Mouse (Mus musculus) intestine, embryonic 14.5 days (tissue): ENCODE results near the gene Manbal. TPM values are rescaled to one million over a fixed set of nuclear protein-coding genes. Genes with fewer than 3 reads are reported as not detected.

ENCODE experiments used
- ATAC-seq: fragments of 200-750 bp; cut with Nextera tagmentation; replicated peaks from 2 replicates; pipeline ENCODE4 v1.8.0; 2017; ENCODE audit warnings: low read depth, moderate number of reproducible peaks, moderate TSS enrichment, moderate library complexity; ENCODE audit not compliant: low FRiP score, low TSS enrichment
- DNase-seq: peaks from one replicate; pipeline ENCODE4 v3.0.0-alpha.2; 2018; ENCODE audit warnings: low spot score
- H3K27ac ChIP-seq: fragments of 300-500 bp; sonication (generic); 2 replicates; pipeline ENCODE4 v1.5.1; 2014; ENCODE audit warnings: low read depth, mild to moderate bottlenecking, control low read depth
- H3K27me3 ChIP-seq: fragments of 300-500 bp; sonication (generic); replicated peaks from 2 replicates; pipeline ENCODE4 v1.6.1; 2014; ENCODE audit warnings: low read length, control low read depth; ENCODE audit not compliant: control insufficient read depth, insufficient read depth
- H3K36me3 ChIP-seq: fragments of 300-500 bp; sonication (generic); 2 replicates; pipeline ENCODE4 v1.6.1; 2014; ENCODE audit warnings: low read length, control low read depth; ENCODE audit not compliant: control insufficient read depth, insufficient read depth
- H3K4me1 ChIP-seq: fragments of 300-500 bp; sonication (generic); replicated peaks from 2 replicates; pipeline ENCODE4 v1.6.1; 2014; ENCODE audit warnings: low read length, control low read depth, mixed read lengths; ENCODE audit not compliant: control insufficient read depth, insufficient read depth
- H3K4me2 ChIP-seq: fragments of 300-500 bp; sonication (generic); 2 replicates; pipeline ENCODE4 v1.6.1; 2014; ENCODE audit warnings: low read length
- H3K4me3 ChIP-seq: fragments of 300-500 bp; sonication (generic); 2 replicates; pipeline ENCODE4 v1.5.1; 2014; ENCODE audit warnings: low read depth, low read length, control low read depth, mixed read lengths
- H3K9ac ChIP-seq: fragments of 300-500 bp; sonication (generic); 2 replicates; pipeline ENCODE4 v1.6.1; 2014; ENCODE audit warnings: mild to moderate bottlenecking, low read length
- H3K9me3 ChIP-seq: fragments of 300-500 bp; sonication (generic); 2 replicates; pipeline ENCODE4 v1.6.1; 2016; ENCODE audit warnings: low read length, control low read depth; ENCODE audit not compliant: control insufficient read depth
- WGBS: fragments of 180-500 bp; shearing (Covaris S2); extraction: QIAGEN DNeasy Blood & Tissue Kit; methylation state at CpG from one replicate; pipeline ENCODE4 v1.1.7; 2014; 5-methylcytosine and 5-hydroxymethylcytosine counted together
- polyA plus RNA-seq: library from polyadenylated mRNA; unstranded; fragments of >200 nt; fragmentation: Nextera tagmentation; extraction: Ambion mirVana; gene quantifications from 2 replicates; pipeline ENCODE4 v1.2.1, GENCODE M21; 2014

The Manbal gene
- polyA plus RNA-seq, 1 experiment from 2014 or later = 43.3 TPM

GRCm38 (mm10) chr2:157428351-157429139, 61.2 kb downstream of the Manbal start:
- 85% methylated on average over 13 of the region's 13 CpGs for WGBS
- ATAC-seq (no peak), DNase-seq (no peak)
- Histone ChIP-seq H3K9ac (no peak overlapping the region), H3K9me3 (no peaks in the 10 kb centered on the region), H3K27me3 (no peaks in the 10 kb centered on the region), H3K27ac (no peak overlapping the region), H3K4me1 (peaks cover 60% of the 10 kb centered on the region), H3K4me2 (no peak overlapping the region), H3K36me3 (peaks cover 34% of the 10 kb centered on the region), H3K4me3 (no peak overlapping the region)

GRCm38 (mm10) chr2:157429735-157430134, 62.3 kb downstream of the Manbal start:
- H3K9ac ChIP-seq = no peak overlapping the region
- no peak for DNase-seq
- no peak overlapping the region for H3K4me3 ChIP-seq
- no peaks in the 10 kb centered on the region for H3K9me3 ChIP-seq
- no peak for ATAC-seq
- H3K27ac ChIP-seq = no peak overlapping the region
- no peaks in the 10 kb centered on the region for H3K27me3 ChIP-seq
- peaks cover 70% of the 10 kb centered on the region for H3K4me1 ChIP-seq
- peaks cover 34% of the 10 kb centered on the region for H3K36me3 ChIP-seq
- H3K4me2 ChIP-seq = no peak overlapping the region
- 79% methylated on average over 7 of the region's 7 CpGs for WGBS

DNA sequence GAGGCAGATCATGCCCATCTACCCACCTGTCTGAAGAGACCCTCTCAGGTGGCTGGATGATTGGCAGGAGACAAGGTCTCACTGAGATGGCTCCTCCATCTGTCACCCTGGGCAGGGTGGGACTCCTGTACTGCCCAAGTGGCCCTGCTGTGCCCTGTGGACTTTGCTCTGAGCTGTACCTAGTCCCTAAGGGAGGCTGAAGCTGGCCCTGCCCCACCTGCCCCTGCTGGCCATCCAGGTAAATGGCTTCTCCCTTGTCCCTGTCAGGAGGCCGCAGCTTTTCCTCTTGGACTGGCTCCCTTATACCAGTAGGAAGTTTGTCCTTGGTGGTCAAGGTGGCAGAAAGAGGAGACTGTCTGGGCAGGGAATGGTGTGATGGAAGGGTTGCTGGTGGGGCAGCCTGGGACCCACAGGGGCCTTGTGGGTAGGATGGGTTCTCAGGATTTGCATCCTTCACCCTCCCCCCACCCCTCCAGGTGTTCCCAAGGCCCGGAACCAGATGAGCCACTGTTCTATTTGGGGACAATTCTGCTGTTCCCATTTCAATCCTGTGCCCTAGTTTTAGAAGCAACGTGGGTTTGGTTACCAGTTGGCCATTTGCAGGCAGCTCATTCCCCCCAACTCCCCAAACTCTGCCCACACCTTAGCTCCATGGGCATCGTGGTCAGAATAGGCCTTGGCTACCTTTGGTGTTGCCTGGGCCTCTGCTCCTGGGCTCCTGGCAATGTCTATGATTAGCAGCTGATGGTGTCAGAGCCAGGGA, 63.5 kb downstream of the Manbal start:
- Histone ChIP-seq H3K27me3 (no peaks in the 10 kb centered on the region), H3K36me3 (peaks cover 34% of the 10 kb centered on the region), H3K9ac (no peak overlapping the region), H3K27ac (no peak overlapping the region), H3K4me3 (no peak overlapping the region), H3K4me2 (no peak overlapping the region), H3K4me1 (peaks cover 72% of the 10 kb centered on the region), H3K9me3 (no peaks in the 10 kb centered on the region)
- 73% methylated on average over 4 of the region's 4 CpGs for WGBS
- ATAC-seq = no peak
- DNase-seq = no peak

DNA sequence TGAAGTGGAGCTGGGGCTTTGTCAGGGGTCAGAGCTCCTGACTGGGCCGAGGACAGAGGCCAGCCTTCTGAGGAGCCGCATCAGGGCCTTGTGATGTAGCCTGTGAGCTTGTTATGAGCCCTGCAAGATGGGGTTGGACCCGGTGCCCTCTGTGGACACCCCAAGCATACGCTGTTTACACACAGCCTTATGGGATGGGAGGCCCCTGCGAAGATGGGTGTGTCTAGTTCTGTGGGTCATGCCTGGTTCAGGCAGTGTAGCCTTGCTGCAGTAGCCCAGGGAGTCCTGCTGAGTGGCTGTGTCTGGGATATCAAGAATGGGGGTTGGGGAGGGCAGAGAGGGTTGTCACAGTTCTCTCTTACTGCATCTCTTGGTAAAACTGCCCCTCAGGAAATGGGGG, 64.5 kb downstream of the Manbal start:
- DNase-seq (no peak), ATAC-seq (no peak)
- H3K9me3 ChIP-seq = no peaks in the 10 kb centered on the region
- H3K4me1 ChIP-seq = peaks cover 61% of the 10 kb centered on the region
- no peak overlapping the region for H3K4me2 ChIP-seq
- H3K36me3 ChIP-seq = peaks cover 34% of the 10 kb centered on the region
- no peak overlapping the region for H3K9ac ChIP-seq
- 66% methylated on average over 5 of the region's 5 CpGs for WGBS
- H3K4me3 ChIP-seq = no peak overlapping the region
- no peak overlapping the region for H3K27ac ChIP-seq
- H3K27me3 ChIP-seq = no peaks in the 10 kb centered on the region

GRCm38 (mm10) chr2:157432476-157432875, 65.1 kb downstream of the Manbal start:
- no peak for ATAC-seq
- peaks cover 56% of the 10 kb centered on the region for H3K4me1 ChIP-seq
- H3K4me3 ChIP-seq = no peak overlapping the region
- peak overlapping the region; percentile 20 for H3K27ac ChIP-seq
- H3K9ac ChIP-seq = no peak overlapping the region
- no peak overlapping the region for H3K4me2 ChIP-seq
- no peaks in the 10 kb centered on the region for H3K27me3 ChIP-seq
- no peak for DNase-seq
- 79% methylated on average over 9 of the region's 9 CpGs for WGBS
- no peaks in the 10 kb centered on the region for H3K9me3 ChIP-seq
- peaks cover 35% of the 10 kb centered on the region for H3K36me3 ChIP-seq

DNA sequence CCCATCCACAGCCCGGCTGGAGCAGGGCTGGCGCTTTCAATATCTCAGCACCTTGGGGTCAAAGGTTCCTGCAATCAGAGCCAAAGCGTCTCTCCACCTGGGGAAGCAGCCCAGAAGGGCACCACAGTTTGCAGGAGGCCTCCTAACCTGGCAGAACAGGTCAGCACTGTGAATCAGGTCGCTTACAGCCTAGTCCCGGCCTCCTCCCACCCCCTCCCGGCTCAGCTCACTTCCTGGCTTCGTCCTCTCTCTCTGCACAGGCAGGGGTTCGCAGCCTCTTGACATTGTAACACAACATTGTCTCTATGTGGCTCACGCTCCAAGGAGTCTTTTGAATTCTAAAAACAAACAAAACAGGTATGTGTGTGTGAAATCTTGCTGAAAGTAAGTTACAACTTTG, 66.6 kb downstream of the Manbal start:
- Histone ChIP-seq H3K4me3 (no peak overlapping the region), H3K27ac (peak overlapping the region; percentile 60), H3K9me3 (no peaks in the 10 kb centered on the region), H3K9ac (0 out of 2 replicates have a peak overlapping the region, but pooled peaks have one; percentile 7), H3K36me3 (peaks cover 33% of the 10 kb centered on the region), H3K27me3 (no peaks in the 10 kb centered on the region), H3K4me2 (no peak overlapping the region), H3K4me1 (peaks cover 51% of the 10 kb centered on the region)
- DNase-seq (peak; percentile 58), ATAC-seq (peak; percentile 63)
- WGBS = 37% methylated on average over 9 of the region's 9 CpGs

DNA sequence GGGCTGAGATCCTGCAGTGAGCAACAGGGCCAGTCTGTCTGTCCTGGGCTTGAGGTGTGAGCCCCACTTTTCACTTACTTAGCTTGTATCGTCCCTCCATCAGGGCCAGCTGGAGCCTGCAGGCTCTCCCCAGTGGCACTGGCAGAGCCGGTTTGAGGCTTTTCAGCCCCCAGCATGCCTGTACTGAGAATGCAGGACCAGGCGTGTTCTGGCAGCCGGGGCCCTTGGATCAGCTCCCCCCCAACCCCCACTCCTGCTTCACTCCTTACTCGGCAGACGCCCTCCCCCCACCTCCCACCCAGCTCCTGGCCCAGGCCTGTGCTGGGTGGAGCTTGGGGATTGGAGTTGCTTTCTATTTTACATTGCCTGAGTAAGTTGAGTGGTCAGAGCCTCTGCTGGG, 67.1 kb downstream of the Manbal start:
- Histone ChIP-seq H3K4me3 (no peak overlapping the region), H3K4me2 (no peak overlapping the region), H3K27ac (peak overlapping the region; percentile 60), H3K36me3 (peaks cover 32% of the 10 kb centered on the region), H3K9ac (0 out of 2 replicates have a peak overlapping the region, but pooled peaks have one; percentile 7), H3K4me1 (peaks cover 51% of the 10 kb centered on the region), H3K9me3 (no peaks in the 10 kb centered on the region), H3K27me3 (no peaks in the 10 kb centered on the region)
- DNase-seq (peak; percentile 64), ATAC-seq (peak; percentile 28; the same call in 1 of the 2 replicates)
- WGBS = 5% methylated on average over 6 of the region's 6 CpGs

DNA sequence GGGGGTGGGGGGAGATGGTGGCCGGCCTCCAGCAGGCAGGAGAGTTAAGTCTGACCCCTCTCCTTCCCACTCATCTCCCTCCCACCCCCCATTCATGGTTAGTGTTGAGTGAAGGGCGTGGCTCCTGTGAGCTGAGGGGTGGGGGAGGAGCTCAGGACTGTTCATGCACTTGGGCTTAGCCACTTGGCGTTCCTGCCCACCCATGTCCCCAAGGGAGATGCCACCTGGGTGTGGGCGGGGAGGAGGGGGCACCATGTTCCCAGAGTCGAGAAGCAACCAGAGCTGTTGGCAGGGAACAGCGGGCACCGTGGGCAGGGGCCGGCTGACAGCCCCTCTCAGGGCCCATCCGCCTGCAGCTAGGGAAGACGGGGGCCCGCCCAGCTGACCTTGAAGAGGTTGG, 69.1 kb downstream of the Manbal start:
- ATAC-seq = no peak
- DNase-seq = no peak
- H3K27ac ChIP-seq = no peak overlapping the region
- peaks cover 5% of the 10 kb centered on the region; the same call in 1 of the 2 replicates for H3K9me3 ChIP-seq
- peaks cover 40% of the 10 kb centered on the region for H3K4me1 ChIP-seq
- no peak overlapping the region for H3K4me2 ChIP-seq
- WGBS = 76% methylated on average over 11 of the region's 11 CpGs
- no peaks in the 10 kb centered on the region for H3K27me3 ChIP-seq
- no peak overlapping the region for H3K4me3 ChIP-seq
- H3K9ac ChIP-seq = no peak overlapping the region
- H3K36me3 ChIP-seq = peaks cover 50% of the 10 kb centered on the region
